Mouse (Mus musculus): Measurements from ENCODE around the gene Gm9268.
"Not testable (repeated sequence)": the region's sequence is repeated elsewhere in the genome, so short reads cannot be mapped to it uniquely, and the experiment has no call there.

Gm9268 gene

GRCm38 (mm10) chr7:43018465-43018864 is at the start of gene Gm9268:
Gene Gm9268, plus strand, starts transcription at chr7:43018765.
- not testable (repeated sequence) for DNase-seq

GRCm38 (mm10) chr7:42980098-42980497 is 38.5 kb upstream of the Gm9268 start:
- DNase-seq = no peak

GRCm38 (mm10) chr7:42980739-42981138 is 37.8 kb upstream of the Gm9268 start:
- DNase-seq = no peak

- no peak for DNase-seq
Observed at GRCm38 (mm10) chr7:43077831-43078230, 59.3 kb downstream of the Gm9268 start.
